In genomic region chr9:91355629-91356352, GRCm38 (mm10) we compare ENCODE assay signal across 7 mouse cellular contexts. TPM values are rescaled to one million over a fixed set of nuclear protein-coding genes. Genes with fewer than 3 reads are reported as not detected.
A peak's percentile ranks its signal among the peaks of the same experiment; 100 is the strongest.
DNase-seq lines count a peak whose midpoint lies in the region; ATAC-seq and TF ChIP-seq lines count a peak whose summit lies in the region.

No protein-coding gene starts in this region.

- peak overlapping the region; percentile 76 for H3K27ac ChIP-seq in hindbrain, embryonic 14.5 days
- peak overlapping the region; percentile 51; the same call in 1 of the 2 replicates for H3K27ac ChIP-seq in midbrain, postnatal 0 days (ENCODE audit: low read depth, low read length)

- WGBS in hindbrain, embryonic 14.5 days: under 1% methylated on average over 35 of the region's 35 CpGs
- 2% methylated on average over 29 of the region's 35 CpGs for WGBS in midbrain, postnatal 0 days

- H3K27me3 ChIP-seq in hindbrain, embryonic 14.5 days (ENCODE audit: control insufficient read depth, insufficient read depth, low read length): peaks cover 68% of the 10 kb centered on the region
- peaks cover 58% of the 10 kb centered on the region for H3K27me3 ChIP-seq in midbrain, postnatal 0 days (ENCODE audit: insufficient read depth, low read length)

- H3K9ac ChIP-seq in hindbrain, embryonic 14.5 days: peak overlapping the region; percentile 61
- no peak overlapping the region for H3K9ac ChIP-seq in midbrain, postnatal 0 days (replicated peaks; ENCODE audit: low read length, poor library complexity, severe bottlenecking)

- DNase-seq in right cerebral cortex, postnatal 10 days (ENCODE audit: low spot score in 2 of 2): peak; percentile 66 to 77
- no peak for DNase-seq in right cerebral cortex, postnatal 36 days (ENCODE audit: low spot score in 2 of 2)
- peak; percentile 82 for DNase-seq in hindbrain, embryonic 14.5 days (ENCODE audit: low spot score)
- DNase-seq in midbrain, postnatal 0 days (ENCODE audit: low spot score): peak; percentile 95
- DNase-seq in adrenal gland, postnatal 14 days: no peak
- no peak for DNase-seq in kidney, adult 11 months

- ATAC-seq in common myeloid progenitor, adult 5-6 weeks (replicated peaks; ENCODE audit: low read depth, poor library complexity, severe bottlenecking): peak; percentile 38; the same call in 1 of the 2 replicates
- peak; percentile 86 for ATAC-seq in hindbrain, embryonic 14.5 days (ENCODE audit: low FRiP score)
- peak; percentile 62 for ATAC-seq in midbrain, postnatal 0 days (ENCODE audit: low FRiP score)

- 0 out of 2 replicates have a peak, but pooled peaks cover 11% of the 10 kb centered on the region for H3K4me1 ChIP-seq in hindbrain, embryonic 14.5 days (replicated peaks; ENCODE audit: control insufficient read depth, insufficient read depth, low read length)
- H3K4me1 ChIP-seq in midbrain, postnatal 0 days (ENCODE audit: insufficient read depth, low read length): no peaks in the 10 kb centered on the region; the same call in 1 of the 2 replicates

- no peaks in the 10 kb centered on the region for H3K9me3 ChIP-seq in hindbrain, embryonic 14.5 days (ENCODE audit: control insufficient read depth, low read length)
- H3K9me3 ChIP-seq in midbrain, postnatal 0 days (ENCODE audit: low read length): no peaks in the 10 kb centered on the region

- H3K4me3 ChIP-seq in hindbrain, embryonic 14.5 days (replicated peaks; ENCODE audit: low read length): peak overlapping the region; percentile 25
- peak overlapping the region; percentile 28 for H3K4me3 ChIP-seq in midbrain, postnatal 0 days (ENCODE audit: low read depth, low read length)

- TF ChIP-seq CTCF in midbrain, postnatal 0 days (IDR thresholded peaks at IDR 0.05): no peak

- peak overlapping the region; percentile 53 for H3K4me2 ChIP-seq in hindbrain, embryonic 14.5 days (replicated peaks)
- H3K4me2 ChIP-seq in midbrain, postnatal 0 days (ENCODE audit: low read depth, low read length, poor library complexity, severe bottlenecking): peak overlapping the region; percentile 47

- H3K36me3 ChIP-seq in hindbrain, embryonic 14.5 days (replicated peaks; ENCODE audit: control insufficient read depth, insufficient read depth): no peaks in the 10 kb centered on the region; the same call in 1 of the 2 replicates
- H3K36me3 ChIP-seq in midbrain, postnatal 0 days (ENCODE audit: insufficient read depth, low read length): no peaks in the 10 kb centered on the region

RNA-seq across cellular contexts. Expression of gene Zic4, which starts 6.4 kb away (rescaled TPM):
- total RNA-seq in common myeloid progenitor, adult 5-6 weeks (2017): not detected in 2 replicates
- polyA plus RNA-seq in hindbrain, embryonic 14.5 days (2014; fragmentation: Nextera tagmentation; extraction: Ambion mirVana): 47.8 and 54.9 TPM in 2 replicates
- total RNA-seq in midbrain, postnatal 0 days (2014; rRNA removed): 54.7 and 73.4 TPM in 2 replicates
- polyA plus RNA-seq in midbrain, postnatal 0 days (2015; fragmentation: Nextera tagmentation; extraction: Ambion mirVana): 22.2 and 33.5 TPM in 2 replicates
- total RNA-seq in adrenal gland, postnatal 14 days (2021): not detected in 2 replicates

RNA-seq across cellular contexts. Expression of gene Zic1, which starts 9.8 kb away (rescaled TPM):
- total RNA-seq in common myeloid progenitor, adult 5-6 weeks (2017): not detected in 2 replicates
- 21.4 and 25.1 TPM in 2 replicates for polyA plus RNA-seq in hindbrain, embryonic 14.5 days (2014; fragmentation: Nextera tagmentation; extraction: Ambion mirVana)
- total RNA-seq in midbrain, postnatal 0 days (2014; rRNA removed): 91.8 and 146 TPM in 2 replicates
- 4.1 and 8.2 TPM in 2 replicates for polyA plus RNA-seq in midbrain, postnatal 0 days (2015; fragmentation: Nextera tagmentation; extraction: Ambion mirVana)
- 0.90 TPM in 1 of 2 replicates, not detected in the other for total RNA-seq in adrenal gland, postnatal 14 days (2021)

Comparison
In these comparisons a context has a peak if more than half of its experiments do, and no peak if none do; other contexts are left out.
1. DNase-seq: peak in right cerebral cortex, postnatal 10 days (2 of 2), hindbrain, embryonic 14.5 days (single experiment) and midbrain, postnatal 0 days (single experiment); none in right cerebral cortex, postnatal 36 days (0 of 2), adrenal gland, postnatal 14 days (single experiment) and kidney, adult 11 months (single experiment).
2. RNA of gene Zic4, which starts 6.4 kb away (total RNA-seq): 54.7 to 73.4 TPM in midbrain, postnatal 0 days; not detected in common myeloid progenitor, adult 5-6 weeks and not detected in adrenal gland, postnatal 14 days; every median in the first group is over 10 times any median in the second.
3. RNA of gene Zic1, which starts 9.8 kb away (total RNA-seq): 91.8 to 146 TPM in midbrain, postnatal 0 days; 0.90 TPM in adrenal gland, postnatal 14 days and not detected in common myeloid progenitor, adult 5-6 weeks; every median in the first group is over 10 times any median in the second.
4. Peak in every context shown above with its lines, with median percentiles within 50 percentile points of each other: ATAC-seq.